Mouse (Mus musculus) liver, embryonic 14.5 days (tissue): ENCODE data around the gene Cntln.

ENCODE experiments used
- CTCF ChIP-seq: IDR thresholded peaks from 2 replicates; pipeline ENCODE4 v1.5.1; 2016; ENCODE audit warnings: antibody characterized with exemption, low read depth, control low read depth
- EP300 ChIP-seq: IDR thresholded peaks from 2 replicates; pipeline ENCODE4 v1.6.1; 2016; ENCODE audit warnings: antibody characterized with exemption, low read depth

GRCm38 (mm10) chr4:84944100-84944499, 60.0 kb downstream of the Cntln start:
- TF ChIP-seq CTCF (no peak), EP300 (no peak)
